Mouse (Mus musculus) spleen, adult 2 months (tissue): Measurements from ENCODE around the gene Cd300lg.

Experiments
- CTCF ChIP-seq: fragments of 200-500 bp; IDR thresholded peaks from 2 replicates; pipeline ENCODE4 v1.5.1; 2011; ENCODE audit warnings: mild to moderate bottlenecking, inconsistent platforms; ENCODE audit not compliant: insufficient read depth, insufficient read length, insufficient replicate concordance; ENCODE audit errors: extremely low read depth
- POLR2A ChIP-seq: fragments of 200-500 bp; IDR thresholded peaks from 2 replicates; pipeline ENCODE4 v1.6.1; 2011; ENCODE audit warnings: low read depth, low read length, inconsistent platforms

GRCm38 (mm10) chr11:102015472-102015871 is 25.8 kb upstream of the Cd300lg start:
- TF ChIP-seq CTCF = no peak
- TF ChIP-seq POLR2A = no peak
